Mouse (Mus musculus): ENCODE results near the gene Olfr823. TPM values are rescaled to one million over a fixed set of nuclear protein-coding genes. Genes with fewer than 3 reads are reported as not detected.
"Not testable (repeated sequence)": the region's sequence is repeated elsewhere in the genome, so short reads cannot be mapped to it uniquely, and the experiment has no call there.

Gene Olfr823
- polyA plus RNA-seq (2015; fragmentation: Nextera tagmentation; extraction: Ambion mirVana): not detected in 2 replicates

GRCm38 (mm10) chr10:130115283-130115682 lies at the start of gene Olfr823:
Olfr823 (minus strand) TSS chr10:130115383.
- not testable (repeated sequence) for H3K27me3 ChIP-seq (replicated peaks; ENCODE audit: control insufficient read depth, insufficient read depth, low read length); H3K27ac ChIP-seq (ENCODE audit: low read depth, low read length); H3K4me2 ChIP-seq (ENCODE audit: low read length); ATAC-seq; H3K9me3 ChIP-seq (ENCODE audit: control insufficient read depth, low read length); H3K36me3 ChIP-seq (ENCODE audit: control insufficient read depth, insufficient read depth, low read length); H3K4me3 ChIP-seq (ENCODE audit: low read length); H3K9ac ChIP-seq (ENCODE audit: low read depth, low read length); H3K4me1 ChIP-seq (ENCODE audit: control insufficient read depth, insufficient read depth, low read depth, low read length)
- 94% methylated on average over 1 of the region's 1 CpGs for WGBS

- Histone ChIP-seq H3K9me3 (ENCODE audit: control insufficient read depth, low read length) (no peaks in the 10 kb centered on the region), H3K36me3 (ENCODE audit: control insufficient read depth, insufficient read depth, low read length) (no peaks in the 10 kb centered on the region), H3K4me3 (ENCODE audit: low read length) (no peak overlapping the region), H3K27me3 (replicated peaks; ENCODE audit: control insufficient read depth, insufficient read depth, low read length) (no peaks in the 10 kb centered on the region), H3K9ac (ENCODE audit: low read depth, low read length) (no peak overlapping the region), H3K4me1 (ENCODE audit: control insufficient read depth, insufficient read depth, low read depth, low read length) (no peaks in the 10 kb centered on the region), H3K4me2 (ENCODE audit: low read length) (no peak overlapping the region), H3K27ac (ENCODE audit: low read depth, low read length) (no peak overlapping the region)
- ATAC-seq: no peak
- WGBS: 86% methylated on average over 5 of the region's 5 CpGs
These were observed 28.9 kb upstream of the Olfr823 start for GRCm38 (mm10) chr10:130144121-130144520.

GRCm38 (mm10) chr10:130142481-130142880 lies 27.3 kb upstream of the Olfr823 start:
- H3K4me2 ChIP-seq (ENCODE audit: low read length); H3K27ac ChIP-seq (ENCODE audit: low read depth, low read length); H3K4me3 ChIP-seq (ENCODE audit: low read length); ATAC-seq; H3K27me3 ChIP-seq (replicated peaks; ENCODE audit: control insufficient read depth, insufficient read depth, low read length); H3K4me1 ChIP-seq (ENCODE audit: control insufficient read depth, insufficient read depth, low read depth, low read length); H3K9ac ChIP-seq (ENCODE audit: low read depth, low read length); H3K36me3 ChIP-seq (ENCODE audit: control insufficient read depth, insufficient read depth, low read length); H3K9me3 ChIP-seq (ENCODE audit: control insufficient read depth, low read length): not testable (repeated sequence)
- WGBS: 87% methylated on average over 5 of the region's 5 CpGs

GRCm38 (mm10) chr10:130134811-130135210 lies 19.6 kb upstream of the Olfr823 start:
- Histone ChIP-seq H3K4me3 (ENCODE audit: low read length) (no peak overlapping the region), H3K27me3 (replicated peaks; ENCODE audit: control insufficient read depth, insufficient read depth, low read length) (no peaks in the 10 kb centered on the region), H3K36me3 (ENCODE audit: control insufficient read depth, insufficient read depth, low read length) (no peaks in the 10 kb centered on the region), H3K4me1 (ENCODE audit: control insufficient read depth, insufficient read depth, low read depth, low read length) (no peaks in the 10 kb centered on the region), H3K9ac (ENCODE audit: low read depth, low read length) (no peak overlapping the region), H3K27ac (ENCODE audit: low read depth, low read length) (no peak overlapping the region), H3K4me2 (ENCODE audit: low read length) (no peak overlapping the region), H3K9me3 (ENCODE audit: control insufficient read depth, low read length) (no peaks in the 10 kb centered on the region)
- no peak for ATAC-seq

- ATAC-seq; H3K36me3 ChIP-seq (ENCODE audit: control insufficient read depth, insufficient read depth, low read length); H3K4me1 ChIP-seq (ENCODE audit: control insufficient read depth, insufficient read depth, low read depth, low read length); H3K4me3 ChIP-seq (ENCODE audit: low read length); H3K9ac ChIP-seq (ENCODE audit: low read depth, low read length); H3K27ac ChIP-seq (ENCODE audit: low read depth, low read length); H3K9me3 ChIP-seq (ENCODE audit: control insufficient read depth, low read length); H3K27me3 ChIP-seq (replicated peaks; ENCODE audit: control insufficient read depth, insufficient read depth, low read length); H3K4me2 ChIP-seq (ENCODE audit: low read length): not testable (repeated sequence)
These were observed 14.7 kb upstream of the Olfr823 start, which contains the start of gene Olfr824 for GRCm38 (mm10) chr10:130129900-130130299. Olfr824 (minus strand) TSS chr10:130130000.

- not testable (repeated sequence) for H3K27ac ChIP-seq (ENCODE audit: low read depth, low read length); H3K4me1 ChIP-seq (ENCODE audit: control insufficient read depth, insufficient read depth, low read depth, low read length); H3K9ac ChIP-seq (ENCODE audit: low read depth, low read length); H3K27me3 ChIP-seq (replicated peaks; ENCODE audit: control insufficient read depth, insufficient read depth, low read length); H3K36me3 ChIP-seq (ENCODE audit: control insufficient read depth, insufficient read depth, low read length); H3K9me3 ChIP-seq (ENCODE audit: control insufficient read depth, low read length); ATAC-seq; H3K4me3 ChIP-seq (ENCODE audit: low read length); H3K4me2 ChIP-seq (ENCODE audit: low read length)
- 68% methylated on average over 3 of the region's 3 CpGs for WGBS
These were observed 862 bp upstream of the Olfr823 start for GRCm38 (mm10) chr10:130116045-130116444.

- Histone ChIP-seq H3K9me3 (ENCODE audit: control insufficient read depth, low read length) (no peaks in the 10 kb centered on the region), H3K27ac (ENCODE audit: low read depth, low read length) (no peak overlapping the region), H3K4me1 (ENCODE audit: control insufficient read depth, insufficient read depth, low read depth, low read length) (no peaks in the 10 kb centered on the region), H3K4me2 (ENCODE audit: low read length) (no peak overlapping the region), H3K27me3 (replicated peaks; ENCODE audit: control insufficient read depth, insufficient read depth, low read length) (no peaks in the 10 kb centered on the region), H3K4me3 (ENCODE audit: low read length) (no peak overlapping the region), H3K9ac (ENCODE audit: low read depth, low read length) (no peak overlapping the region), H3K36me3 (ENCODE audit: control insufficient read depth, insufficient read depth, low read length) (no peaks in the 10 kb centered on the region)
- ATAC-seq: no peak
These were observed 19.1 kb downstream of the Olfr823 start for GRCm38 (mm10) chr10:130096104-130096503.

- H3K27ac ChIP-seq (ENCODE audit: low read depth, low read length): no peak overlapping the region
- no peaks in the 10 kb centered on the region for H3K4me1 ChIP-seq (ENCODE audit: control insufficient read depth, insufficient read depth, low read depth, low read length)
- peak; percentile 88 for ATAC-seq
- 32% methylated on average over 5 of the region's 5 CpGs for WGBS
- no peak overlapping the region for H3K4me3 ChIP-seq (ENCODE audit: low read length)
- H3K9me3 ChIP-seq (ENCODE audit: control insufficient read depth, low read length): no peaks in the 10 kb centered on the region
- no peak overlapping the region for H3K9ac ChIP-seq (ENCODE audit: low read depth, low read length)
- no peaks in the 10 kb centered on the region for H3K27me3 ChIP-seq (replicated peaks; ENCODE audit: control insufficient read depth, insufficient read depth, low read length)
- no peak overlapping the region for H3K4me2 ChIP-seq (ENCODE audit: low read length)
- H3K36me3 ChIP-seq (ENCODE audit: control insufficient read depth, insufficient read depth, low read length): no peaks in the 10 kb centered on the region
These were observed 22.2 kb downstream of the Olfr823 start for GRCm38 (mm10) chr10:130092838-130093440.

GRCm38 (mm10) chr10:130070910-130071309 lies 44.3 kb downstream of the Olfr823 start, which contains the start of gene Olfr822:
Olfr822 (plus strand) TSS chr10:130071210.
- Histone ChIP-seq H3K4me1 (ENCODE audit: control insufficient read depth, insufficient read depth, low read depth, low read length) (no peaks in the 10 kb centered on the region), H3K4me3 (ENCODE audit: low read length) (no peak within 1 kb of the TSS), H3K9me3 (ENCODE audit: control insufficient read depth, low read length) (no peaks in the 10 kb centered on the region), H3K36me3 (ENCODE audit: control insufficient read depth, insufficient read depth, low read length) (no peaks in the 10 kb centered on the region), H3K9ac (ENCODE audit: low read depth, low read length) (no peak within 1 kb of the TSS), H3K4me2 (ENCODE audit: low read length) (no peak within 1 kb of the TSS), H3K27ac (ENCODE audit: low read depth, low read length) (no peak within 1 kb of the TSS), H3K27me3 (replicated peaks; ENCODE audit: control insufficient read depth, insufficient read depth, low read length) (no peaks in the 10 kb centered on the region)
- no peak for ATAC-seq

Measured in hindbrain, embryonic 16.5 days (tissue).